Mouse (Mus musculus): ENCODE data around the gene Gm4985. TPM values are rescaled to one million over a fixed set of nuclear protein-coding genes. Genes with fewer than 3 reads are reported as not detected.
"Not testable (repeated sequence)": the region's sequence is repeated elsewhere in the genome, so short reads cannot be mapped to it uniquely, and the experiment has no call there.

Gm4985 gene
- polyA plus RNA-seq (2014; fragmentation: Nextera tagmentation; extraction: Ambion mirVana) = not detected in 2 replicates

DNA sequence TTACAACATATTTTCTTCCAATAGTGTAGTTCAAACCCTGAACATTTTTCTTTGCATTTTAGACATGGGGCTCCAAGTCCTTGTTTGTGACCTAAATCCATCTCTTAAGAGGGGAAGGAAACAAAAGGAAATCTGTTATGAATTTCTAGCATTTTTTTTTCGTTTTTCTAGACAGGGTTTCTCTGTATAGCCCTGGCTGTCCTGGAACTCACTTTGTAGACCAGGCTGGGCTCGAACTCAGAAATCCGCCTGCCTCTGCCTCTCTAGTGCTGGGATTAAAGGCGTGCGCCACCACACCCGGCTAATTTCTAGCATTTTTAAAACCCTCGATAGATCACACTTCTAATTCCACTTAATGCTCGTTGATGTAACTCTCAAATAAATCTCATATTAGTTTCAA, at the start of gene Gm4985:
Gene Gm4985 (minus strand): TSS at position 101 of the 400 bp plus-strand sequence.
- H3K4me2 ChIP-seq; H3K9ac ChIP-seq (ENCODE audit: low read depth, low read length); H3K4me1 ChIP-seq (ENCODE audit: control insufficient read depth, insufficient read depth, low read length); H3K27ac ChIP-seq (ENCODE audit: low read depth, low read length); H3K4me3 ChIP-seq (ENCODE audit: low read depth, low read length); ATAC-seq (replicated peaks; ENCODE audit: insufficient number of reproducible peaks, low FRiP score, low TSS enrichment); H3K27me3 ChIP-seq (ENCODE audit: control insufficient read depth, insufficient read depth, low read length); H3K36me3 ChIP-seq (ENCODE audit: control insufficient read depth, insufficient read depth, low read length); H3K9me3 ChIP-seq (replicated peaks; ENCODE audit: control insufficient read depth, low read length): not testable (repeated sequence)
- WGBS (ENCODE audit: insufficient replicate concordance) = 78% methylated on average over 8 of the region's 8 CpGs

- WGBS (ENCODE audit: insufficient replicate concordance) = 78% methylated on average over 2 of the region's 2 CpGs
- no peak for ATAC-seq (replicated peaks; ENCODE audit: insufficient number of reproducible peaks, low FRiP score, low TSS enrichment)
These were observed 4.6 kb downstream of the Gm4985 start for GRCm38 (mm10) chrX:23954161-23954560.

More at GRCm38 (mm10) chrX:23954161-23954560, 4.6 kb downstream of the Gm4985 start:
- Histone ChIP-seq H3K9ac (ENCODE audit: low read depth, low read length) (no peak overlapping the region), H3K4me1 (ENCODE audit: control insufficient read depth, insufficient read depth, low read length) (no peaks in the 10 kb centered on the region), H3K27ac (ENCODE audit: low read depth, low read length) (no peak overlapping the region), H3K9me3 (replicated peaks; ENCODE audit: control insufficient read depth, low read length) (0 out of 2 replicates have a peak, but pooled peaks cover 2% of the 10 kb centered on the region), H3K36me3 (ENCODE audit: control insufficient read depth, insufficient read depth, low read length) (no peaks in the 10 kb centered on the region), H3K27me3 (ENCODE audit: control insufficient read depth, insufficient read depth, low read length) (no peaks in the 10 kb centered on the region), H3K4me2 (no peak overlapping the region), H3K4me3 (ENCODE audit: low read depth, low read length) (no peak overlapping the region)

Small RNA genes lying within 50 kb of the gene (microRNA-seq; reads per million reads assigned to microRNA genes)
- gene Gm25299 (ENCODE audit: borderline number of aligned reads) = not detected

Other genes starting within 250 kb of the Gm4985 start
- gene Gm4907, start 76.4 kb downstream of the Gm4985 start, polyA plus RNA-seq (2014; fragmentation: Nextera tagmentation; extraction: Ambion mirVana) = not detected in 2 replicates